Mouse (Mus musculus) G1E (cell line): ENCODE data around the gene Rassf1.

Experiments used
- CTCF ChIP-seq: IDR thresholded peaks from 2 replicates; pipeline ENCODE4 v1.5.1; 2012; ENCODE audit warnings: low read depth, low read length, inconsistent platforms, mixed read lengths
- GATA1 ChIP-seq: IDR thresholded peaks from 2 replicates; pipeline ENCODE4 v1.6.1; 2012; ENCODE audit warnings: borderline replicate concordance, low read length, inconsistent platforms, mixed read lengths
- GATA2 ChIP-seq: IDR thresholded peaks from 2 replicates; pipeline ENCODE4 v1.6.1; 2012; ENCODE audit warnings: low read depth, low read length, inconsistent platforms, borderline replicate concordance
- POLR2AphosphoS5 ChIP-seq: IDR thresholded peaks from 2 replicates; pipeline ENCODE4 v1.6.1; 2012; ENCODE audit warnings: low read depth, low read length, inconsistent platforms; ENCODE audit not compliant: insufficient replicate concordance
- TAL1 ChIP-seq: conservative IDR thresholded peaks from 2 replicates; pipeline ENCODE4 v1.6.1; 2012; ENCODE audit warnings: low read depth, low read length, inconsistent platforms, mixed read lengths

- TF ChIP-seq GATA1 = no peak
- no peak for TF ChIP-seq TAL1
- no peak for TF ChIP-seq POLR2AphosphoS5
- TF ChIP-seq CTCF = no peak
- no peak for TF ChIP-seq GATA2
Measured at GRCm38 (mm10) chr9:107545199-107545598, 6.2 kb upstream of the Rassf1 start.
